In the genomic region with DNA sequence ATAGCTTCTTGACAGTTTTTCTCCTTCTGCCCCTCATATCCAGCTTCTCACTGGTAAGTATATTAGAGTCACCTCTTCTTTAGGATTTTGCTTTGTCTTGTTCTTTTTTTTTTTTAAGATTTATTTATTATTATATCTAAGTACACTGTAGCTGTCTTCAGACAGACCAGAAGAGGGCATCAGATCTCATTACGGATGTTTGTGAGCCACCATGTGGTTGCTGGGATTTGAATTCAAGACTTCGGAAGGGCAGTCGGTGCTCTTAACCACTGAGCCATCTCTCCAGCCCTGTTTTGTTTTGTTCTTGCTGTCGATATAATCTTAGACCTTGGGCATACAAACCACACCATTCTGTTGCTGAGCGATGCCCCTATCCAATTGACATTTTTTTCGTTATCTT, we compare ENCODE assay signal across 7 mouse cellular contexts. TPM values are rescaled to one million over a fixed set of nuclear protein-coding genes. Genes with fewer than 3 reads are reported as not detected.
A peak's percentile ranks its signal among the peaks of the same experiment; 100 is the strongest.
DNase-seq lines count a peak whose midpoint lies in the region; ATAC-seq and TF ChIP-seq lines count a peak whose summit lies in the region.
"Not testable (repeated sequence)": the region's sequence is repeated elsewhere in the genome, so short reads cannot be mapped to it uniquely, and the experiment has no call there.

A gene (minus strand): TSS at position 155 of the 400 bp plus-strand sequence.

- peak; percentile 33 for DNase-seq in ZHBTc4 (ENCODE audit: low read depth, low spot score)
- DNase-seq in embryo, embryonic 11 days = peak; percentile 31
- not testable (repeated sequence) for DNase-seq in gastrocnemius, postnatal 25 days; layer of hippocampus, postnatal 10 days (ENCODE audit: low spot score in 2 of 2); liver, postnatal 0 days
- peak; percentile 49 for DNase-seq in naive thymus-derived CD4-positive, alpha-beta T cell, adult 2 months (ENCODE audit: low read depth)

- H3K9ac ChIP-seq in hindbrain, embryonic 12.5 days = peak within 1 kb of the TSS; percentile 83
- peak within 1 kb of the TSS; percentile 73 for H3K9ac ChIP-seq in liver, postnatal 0 days (replicated peaks)

- H3K4me1 ChIP-seq in hindbrain, embryonic 12.5 days = peaks cover 16% of the 10 kb centered on the region
- H3K4me1 ChIP-seq in liver, postnatal 0 days (ENCODE audit: insufficient read depth) = peaks cover 11% of the 10 kb centered on the region

- H3K27me3 ChIP-seq in hindbrain, embryonic 12.5 days; liver, postnatal 0 days (ENCODE audit: insufficient read depth, low read length): not testable (repeated sequence)

- H3K36me3 ChIP-seq in hindbrain, embryonic 12.5 days; liver, postnatal 0 days (replicated peaks; ENCODE audit: insufficient read depth, low read length): not testable (repeated sequence)

- H3K27ac ChIP-seq in hindbrain, embryonic 12.5 days = peak within 1 kb of the TSS; percentile 74
- H3K27ac ChIP-seq in liver, postnatal 0 days (ENCODE audit: low read depth) = peak within 1 kb of the TSS; percentile 89

- 36% methylated on average over 6 of the region's 6 CpGs for whole genome bisulfite sequencing in hindbrain, embryonic 12.5 days
- 28% methylated on average over 6 of the region's 6 CpGs for WGBS in liver, postnatal 0 days (ENCODE audit: insufficient replicate concordance)

- not testable (repeated sequence) for ATAC-seq in hindbrain, embryonic 12.5 days (ENCODE audit: low FRiP score); liver, postnatal 0 days

- peak; percentile 53 for TF ChIP-seq CTCF in liver, postnatal 0 days (IDR thresholded peaks at IDR 0.05; ENCODE audit: low read depth)

- peak within 1 kb of the TSS; percentile 70 for H3K4me3 ChIP-seq in hindbrain, embryonic 12.5 days
- peak within 1 kb of the TSS; percentile 62 for H3K4me3 ChIP-seq in liver, postnatal 0 days (ENCODE audit: low read depth, low read length)

- H3K4me2 ChIP-seq in hindbrain, embryonic 12.5 days (replicated peaks) = peak within 1 kb of the TSS; percentile 64
- peak within 1 kb of the TSS; percentile 75 for H3K4me2 ChIP-seq in liver, postnatal 0 days (ENCODE audit: low read depth, low read length)

- not testable (repeated sequence) for TF ChIP-seq EP300 in liver, postnatal 0 days (IDR thresholded peaks at IDR 0.05; ENCODE audit: low read depth)

- not testable (repeated sequence) for H3K9me3 ChIP-seq in hindbrain, embryonic 12.5 days (replicated peaks); liver, postnatal 0 days (ENCODE audit: low read length)

RNA-seq across cellular contexts. Expression of the gene that starts here (rescaled TPM):
- total RNA-seq in gastrocnemius, postnatal 25 days (2021) = 10 to 100 TPM; 22.3 to 28.3 TPM
- polyA plus RNA-seq in hindbrain, embryonic 12.5 days (2016; fragmentation: Nextera tagmentation; extraction: Ambion mirVana) = 72.0 and 88.0 TPM in 2 replicates
- 10 to 100 TPM; 52.4 to 61.5 TPM for total RNA-seq in layer of hippocampus, postnatal 10 days (2021)
- polyA plus RNA-seq in liver, postnatal 0 days (2015; fragmentation: Nextera tagmentation; extraction: Ambion mirVana) = 26.9 and 27.7 TPM in 2 replicates
